Mouse (Mus musculus) C2C12 (cell line): ENCODE measurements around the gene Bend6. TPM values are rescaled to one million over a fixed set of nuclear protein-coding genes. Genes with fewer than 3 reads are reported as not detected.
A peak's percentile ranks its signal among the peaks of the same experiment; 100 is the strongest.

Experiments used
- H3K27me3 ChIP-seq: one replicate; pipeline ENCODE4 v1.6.1; 2011; ENCODE audit not compliant: control insufficient read depth, insufficient read depth, insufficient read length
- H3K36me3 ChIP-seq: one replicate; pipeline ENCODE4 v1.6.1; 2011; ENCODE audit not compliant: control insufficient read depth, insufficient read depth
- H3K4me3 ChIP-seq: one replicate; pipeline ENCODE4 v1.5.1; 2011; ENCODE audit warnings: mild to moderate bottlenecking, control low read depth; ENCODE audit not compliant: poor library complexity, insufficient read depth, severe bottlenecking
- H3K79me2 ChIP-seq: one replicate; pipeline ENCODE4 v1.6.1; 2011; ENCODE audit not compliant: control insufficient read depth, insufficient read depth
- H3K79me3 ChIP-seq: one replicate; pipeline ENCODE4 v1.6.1; 2011; ENCODE audit warnings: low read depth, control low read depth
- H3ac ChIP-seq: one replicate; pipeline ENCODE3; 2011; ENCODE audit warnings: low read depth; ENCODE audit not compliant: control insufficient read depth, insufficient read length
- CEBPB ChIP-seq: IDR thresholded peaks from one replicate; pipeline ENCODE4 v1.6.1; 2011; ENCODE audit warnings: low read depth, mild to moderate bottlenecking, control low read depth, moderate library complexity
- CTCF ChIP-seq: IDR thresholded peaks from one replicate; pipeline ENCODE4 v1.5.1; 2011; ENCODE audit not compliant: control insufficient read depth, insufficient read depth, insufficient read length
- FOSL1 ChIP-seq: IDR thresholded peaks from one replicate; pipeline ENCODE4 v1.8.0; 2011; ENCODE audit warnings: mild to moderate bottlenecking, low read length; ENCODE audit not compliant: poor library complexity, insufficient read depth, severe bottlenecking
- MAX ChIP-seq: IDR thresholded peaks from one replicate; pipeline ENCODE4 v1.6.1; 2011; ENCODE audit warnings: mild to moderate bottlenecking, control low read depth
- MYOD1 ChIP-seq: IDR thresholded peaks from one replicate; pipeline ENCODE4 v1.6.1; 2011; ENCODE audit warnings: low read depth; ENCODE audit not compliant: control insufficient read depth, insufficient read length
- MYOG ChIP-seq: IDR thresholded peaks from one replicate; pipeline ENCODE4 v1.6.1; 2011; ENCODE audit not compliant: control insufficient read depth, insufficient read length; ENCODE audit errors: extremely low read depth
- USF1 ChIP-seq: IDR thresholded peaks from one replicate; pipeline ENCODE4 v1.6.1; 2011; ENCODE audit warnings: low read depth, mild to moderate bottlenecking, control low read depth, moderate library complexity
- polyA plus RNA-seq: library from polyadenylated mRNA; unstranded; fragments of >200 nt; fragmentation: generic; extraction: Trizol; gene quantifications from one replicate; pipeline ENCODE4 v1.2.1, GENCODE M21; 2012; ENCODE audit warnings: missing spikeins

Bend6 gene
- polyA plus RNA-seq, 1 experiment: 5.2 TPM

- H3K79me2 ChIP-seq: peaks cover 2% of the 10 kb centered on the region
- TF ChIP-seq MAX: no peak
- TF ChIP-seq CEBPB: no peak
- TF ChIP-seq MYOG: no peak
- no peak for TF ChIP-seq MYOD1
- no peak for TF ChIP-seq FOSL1
- no peak for TF ChIP-seq CTCF
- TF ChIP-seq USF1: no peak
- no peaks in the 10 kb centered on the region for H3K27me3 ChIP-seq
- H3K79me3 ChIP-seq: no peaks in the 10 kb centered on the region
- H3ac ChIP-seq: no peak overlapping the region
- no peaks in the 10 kb centered on the region for H3K36me3 ChIP-seq
- no peak overlapping the region for H3K4me3 ChIP-seq
Measured at GRCm38 (mm10) chr1:33892784-33893183, 14.8 kb downstream of the Bend6 start.

GRCm38 (mm10) chr1:33883102-33883839, 24.3 kb downstream of the Bend6 start:
- TF ChIP-seq CTCF: no peak
- no peak for TF ChIP-seq MYOG
- TF ChIP-seq MAX: no peak
- TF ChIP-seq FOSL1: no peak
- TF ChIP-seq CEBPB: no peak
- TF ChIP-seq USF1: no peak
- TF ChIP-seq MYOD1: no peak
- H3K79me2 ChIP-seq: no peaks in the 10 kb centered on the region
- no peaks in the 10 kb centered on the region for H3K36me3 ChIP-seq
- H3K4me3 ChIP-seq: peak overlapping the region; percentile 11
- no peaks in the 10 kb centered on the region for H3K79me3 ChIP-seq
- no peaks in the 10 kb centered on the region for H3K27me3 ChIP-seq
- no peak overlapping the region for H3ac ChIP-seq

GRCm38 (mm10) chr1:33878170-33878569, 29.4 kb downstream of the Bend6 start:
- H3K79me2 ChIP-seq: no peaks in the 10 kb centered on the region
- H3ac ChIP-seq: no peak overlapping the region
- TF ChIP-seq MYOG (no peak), MAX (no peak), USF1 (no peak), MYOD1 (no peak), FOSL1 (no peak), CTCF (no peak), CEBPB (no peak)
- no peaks in the 10 kb centered on the region for H3K36me3 ChIP-seq
- H3K79me3 ChIP-seq: no peaks in the 10 kb centered on the region
- H3K4me3 ChIP-seq: no peak overlapping the region
- H3K27me3 ChIP-seq: no peaks in the 10 kb centered on the region

GRCm38 (mm10) chr1:33876416-33876815, 31.2 kb downstream of the Bend6 start:
- H3K36me3 ChIP-seq: no peaks in the 10 kb centered on the region
- no peaks in the 10 kb centered on the region for H3K79me2 ChIP-seq
- no peak for TF ChIP-seq MAX
- TF ChIP-seq USF1: no peak
- TF ChIP-seq CTCF: no peak
- TF ChIP-seq MYOD1: no peak
- no peak for TF ChIP-seq MYOG
- no peak for TF ChIP-seq CEBPB
- TF ChIP-seq FOSL1: no peak
- no peak overlapping the region for H3K4me3 ChIP-seq
- no peak overlapping the region for H3ac ChIP-seq
- no peaks in the 10 kb centered on the region for H3K79me3 ChIP-seq
- H3K27me3 ChIP-seq: no peaks in the 10 kb centered on the region

DNA sequence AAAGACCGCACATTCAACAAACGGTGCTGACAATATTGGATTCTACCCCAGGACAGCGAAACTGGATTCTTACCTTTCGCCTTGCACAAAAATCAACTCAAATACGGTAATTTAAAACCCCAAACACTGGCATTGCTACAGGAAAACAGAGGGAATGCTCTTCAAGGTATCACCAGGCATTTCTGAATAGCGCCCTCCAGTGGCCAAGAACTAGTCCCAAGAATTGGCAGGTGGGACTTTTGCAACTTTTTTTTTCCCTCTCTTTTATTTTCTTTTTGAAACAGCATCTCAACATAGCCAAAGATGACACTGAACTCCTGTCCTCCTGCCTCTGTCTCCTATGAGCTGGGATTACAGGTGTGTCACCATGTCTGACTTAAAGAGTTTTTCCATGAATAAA, 31.9 kb downstream of the Bend6 start:
- no peak overlapping the region for H3K4me3 ChIP-seq
- no peak for TF ChIP-seq CTCF
- no peaks in the 10 kb centered on the region for H3K79me3 ChIP-seq
- H3ac ChIP-seq: no peak overlapping the region
- H3K36me3 ChIP-seq: no peaks in the 10 kb centered on the region
- no peaks in the 10 kb centered on the region for H3K79me2 ChIP-seq
- H3K27me3 ChIP-seq: no peaks in the 10 kb centered on the region

- Histone ChIP-seq H3K36me3 (no peaks in the 10 kb centered on the region), H3K27me3 (no peaks in the 10 kb centered on the region), H3K79me2 (no peaks in the 10 kb centered on the region), H3ac (no peak overlapping the region), H3K4me3 (no peak overlapping the region), H3K79me3 (no peaks in the 10 kb centered on the region)
- TF ChIP-seq CEBPB: no peak
- no peak for TF ChIP-seq CTCF
- TF ChIP-seq MYOD1: no peak
- TF ChIP-seq USF1: no peak
- TF ChIP-seq MAX: no peak
- no peak for TF ChIP-seq MYOG
- TF ChIP-seq FOSL1: no peak
Measured at GRCm38 (mm10) chr1:33873561-33873960, 34.1 kb downstream of the Bend6 start.
